Mouse (Mus musculus) heart, embryonic 11.5 days (tissue): ENCODE measurements around the gene Dnajb11. TPM values are rescaled to one million over a fixed set of nuclear protein-coding genes. Genes with fewer than 3 reads are reported as not detected.

ENCODE experiments used
- ATAC-seq: fragments of 200-750 bp; cut with Nextera tagmentation; replicated peaks from 2 replicates; pipeline ENCODE4 v1.8.0; 2017; ENCODE audit warnings: moderate library complexity; ENCODE audit not compliant: insufficient number of reproducible peaks, low FRiP score, low TSS enrichment
- H3K27ac ChIP-seq: fragments of 300-500 bp; sonication (generic); 2 replicates; pipeline ENCODE4 v1.5.1; 2014; ENCODE audit warnings: mild to moderate bottlenecking, low read depth, low read length
- H3K27me3 ChIP-seq: fragments of 300-500 bp; sonication (generic); 2 replicates; pipeline ENCODE4 v1.6.1; 2014; ENCODE audit warnings: mild to moderate bottlenecking, low read length, mixed read lengths; ENCODE audit not compliant: control insufficient read depth, insufficient read depth
- H3K36me3 ChIP-seq: fragments of 300-500 bp; sonication (generic); 2 replicates; pipeline ENCODE4 v1.6.1; 2014; ENCODE audit warnings: mild to moderate bottlenecking, low read length, moderate library complexity, mixed read lengths; ENCODE audit not compliant: control insufficient read depth, insufficient read depth
- H3K4me1 ChIP-seq: fragments of 300-500 bp; sonication (generic); 2 replicates; pipeline ENCODE4 v1.6.1; 2014; ENCODE audit warnings: low read length; ENCODE audit not compliant: control insufficient read depth, insufficient read depth
- H3K4me2 ChIP-seq: fragments of 300-500 bp; sonication (generic); 2 replicates; pipeline ENCODE4 v1.6.1; 2014; ENCODE audit warnings: mild to moderate bottlenecking, moderate library complexity
- H3K4me3 ChIP-seq: fragments of 300-500 bp; sonication (generic); 2 replicates; pipeline ENCODE4 v1.5.1; 2014; ENCODE audit warnings: low read depth, low read length
- H3K9ac ChIP-seq: fragments of 300-500 bp; sonication (generic); 2 replicates; pipeline ENCODE4 v1.6.1; 2014; ENCODE audit warnings: mild to moderate bottlenecking, low read depth, low read length, moderate library complexity
- H3K9me3 ChIP-seq: fragments of 300-500 bp; sonication (generic); replicated peaks from 2 replicates; pipeline ENCODE4 v1.6.1; 2016; ENCODE audit warnings: low read length; ENCODE audit not compliant: control insufficient read depth
- WGBS: fragments of 180-500 bp; shearing (Covaris S2); extraction: QIAGEN DNeasy Blood & Tissue Kit; methylation state at CpG from one replicate; pipeline ENCODE4 v1.1.7; 2014; ENCODE audit not compliant: insufficient replicate concordance; 5-methylcytosine and 5-hydroxymethylcytosine counted together
- polyA plus RNA-seq: library from polyadenylated mRNA; unstranded; fragments of >200 nt; fragmentation: Nextera tagmentation; extraction: Ambion mirVana; gene quantifications from 2 replicates; pipeline ENCODE4 v1.2.1, GENCODE M21; 2014

Dnajb11 gene
- polyA plus RNA-seq, 1 experiment from 2014 or later: 130 TPM

DNA sequence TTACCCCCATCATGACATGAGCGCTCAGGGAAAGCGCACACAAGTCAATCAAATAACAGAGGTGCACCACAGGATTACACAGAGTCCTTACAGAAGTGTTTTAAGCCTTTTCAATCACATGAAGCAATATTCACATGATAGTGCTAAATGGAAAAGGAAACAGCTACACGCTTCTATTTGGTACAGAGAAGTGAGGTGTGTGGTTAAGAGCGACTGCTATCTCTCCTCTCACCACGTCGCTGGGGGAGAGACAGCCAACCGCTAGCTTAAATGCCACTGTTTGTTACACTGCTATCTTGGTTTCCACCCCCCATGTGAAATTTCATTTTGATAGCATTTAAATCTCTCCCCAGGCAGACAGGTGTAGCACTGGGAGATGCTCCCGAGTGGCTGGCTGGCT lies 32.1 kb downstream of the Dnajb11 start:
- no peak for ATAC-seq
- WGBS: 76% methylated on average over 8 of the region's 8 CpGs
- no peaks in the 10 kb centered on the region for H3K27me3 ChIP-seq
- H3K36me3 ChIP-seq: no peaks in the 10 kb centered on the region
- H3K27ac ChIP-seq: no peak overlapping the region
- no peak overlapping the region for H3K4me3 ChIP-seq
- H3K4me1 ChIP-seq: no peaks in the 10 kb centered on the region
- H3K4me2 ChIP-seq: no peak overlapping the region
- H3K9ac ChIP-seq: no peak overlapping the region
- no peaks in the 10 kb centered on the region for H3K9me3 ChIP-seq

DNA sequence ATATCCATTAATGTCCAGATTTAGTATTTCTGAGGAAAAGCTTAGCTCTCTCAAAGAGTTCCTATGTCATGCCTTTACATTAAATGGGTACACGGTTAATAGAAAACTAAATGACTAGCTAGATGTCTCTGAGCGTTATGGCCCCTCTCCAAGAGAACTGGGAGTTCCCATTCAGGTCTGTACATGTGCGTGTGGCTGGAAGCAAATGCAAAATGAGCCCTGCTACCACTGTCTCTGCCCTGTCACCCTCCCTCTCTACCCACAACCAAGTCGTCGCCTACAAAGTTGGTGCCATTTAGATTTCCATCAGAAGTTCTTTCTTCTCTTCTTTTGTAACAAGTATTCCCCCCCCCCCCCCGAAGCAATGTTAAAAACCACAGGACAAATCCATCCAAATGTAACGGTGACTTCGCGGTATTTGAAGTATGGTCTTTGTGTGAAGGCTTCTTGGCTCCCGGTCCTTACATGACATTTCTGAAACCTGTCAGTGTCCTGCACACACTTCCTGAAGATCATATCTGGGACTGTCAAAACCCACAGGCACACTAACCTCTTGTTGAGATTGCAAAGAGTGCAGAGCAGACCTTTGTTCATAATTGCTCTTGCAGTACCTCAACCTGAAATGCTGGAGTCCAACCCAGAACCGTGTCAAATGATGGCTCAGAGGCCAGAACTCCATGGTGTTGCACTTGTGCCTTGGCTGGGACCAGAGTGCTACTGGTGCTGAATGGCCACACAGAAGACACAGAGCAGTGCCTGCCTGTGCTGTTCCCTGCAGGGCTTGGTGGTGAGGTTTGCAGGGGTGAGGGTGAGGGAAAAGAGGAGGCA lies 33.3 kb downstream of the Dnajb11 start, which contains the start of gene Ahsg:
Gene Ahsg, plus strand, starts transcription at position 595 of the 828 bp plus-strand sequence.
- WGBS: 81% methylated on average over 11 of the region's 11 CpGs
- no peak within 1 kb of the TSS for H3K9ac ChIP-seq
- no peak within 1 kb of the TSS for H3K4me3 ChIP-seq
- no peak for ATAC-seq
- no peaks in the 10 kb centered on the region for H3K27me3 ChIP-seq
- no peaks in the 10 kb centered on the region for H3K9me3 ChIP-seq
- no peaks in the 10 kb centered on the region for H3K4me1 ChIP-seq
- H3K36me3 ChIP-seq: no peaks in the 10 kb centered on the region
- no peak within 1 kb of the TSS for H3K27ac ChIP-seq
- H3K4me2 ChIP-seq: no peak within 1 kb of the TSS

DNA sequence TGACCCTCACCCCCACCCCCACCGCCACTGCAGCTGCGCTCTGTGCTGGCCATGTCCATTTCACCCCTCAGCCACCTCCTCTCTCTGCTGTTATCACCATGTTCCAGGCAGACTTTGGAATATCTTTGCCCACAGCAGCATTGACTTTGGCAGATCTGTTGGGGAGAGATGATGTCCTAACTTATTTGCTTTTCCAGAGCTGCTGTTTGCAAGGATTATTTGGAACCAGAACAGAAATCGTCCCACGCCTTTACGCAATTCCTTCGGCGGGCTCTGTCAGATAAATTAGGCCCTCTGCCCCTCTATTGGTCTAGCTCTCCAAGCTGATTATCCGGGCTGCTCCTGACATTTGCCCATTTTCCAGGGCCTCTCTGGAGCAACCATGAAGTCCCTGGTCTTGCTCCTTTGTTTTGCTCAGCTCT lies 34.1 kb downstream of the Dnajb11 start:
- WGBS: 69% methylated on average over 8 of the region's 8 CpGs
- Histone ChIP-seq H3K4me3 (no peak overlapping the region), H3K9me3 (no peaks in the 10 kb centered on the region), H3K4me1 (no peaks in the 10 kb centered on the region), H3K9ac (no peak overlapping the region), H3K4me2 (no peak overlapping the region), H3K27me3 (no peaks in the 10 kb centered on the region), H3K36me3 (no peaks in the 10 kb centered on the region), H3K27ac (no peak overlapping the region)
- ATAC-seq: no peak

DNA sequence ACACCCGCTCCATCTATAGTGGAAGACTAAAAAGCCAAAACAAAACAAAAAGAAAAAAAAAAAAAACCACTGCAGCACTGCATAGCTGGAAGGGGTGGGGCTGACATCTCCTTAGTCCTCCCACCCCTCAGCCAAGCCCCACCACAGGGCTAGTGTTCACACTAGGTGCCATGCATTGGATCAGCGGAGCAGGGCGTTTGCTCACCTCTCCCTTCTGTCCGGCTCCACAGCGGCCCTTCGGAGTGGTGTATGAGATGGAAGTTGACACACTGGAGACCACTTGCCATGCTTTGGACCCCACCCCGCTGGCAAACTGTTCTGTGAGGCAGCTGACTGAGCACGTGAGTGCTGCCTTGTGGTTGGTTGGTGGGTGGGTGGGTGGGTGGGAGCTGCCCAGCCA lies 36.5 kb downstream of the Dnajb11 start:
- Histone ChIP-seq H3K36me3 (no peaks in the 10 kb centered on the region), H3K9me3 (no peaks in the 10 kb centered on the region), H3K4me3 (no peak overlapping the region), H3K4me1 (no peaks in the 10 kb centered on the region), H3K27ac (no peak overlapping the region), H3K4me2 (no peak overlapping the region), H3K27me3 (no peaks in the 10 kb centered on the region), H3K9ac (no peak overlapping the region)
- WGBS: 56% methylated on average over 8 of the region's 8 CpGs
- ATAC-seq: no peak

DNA sequence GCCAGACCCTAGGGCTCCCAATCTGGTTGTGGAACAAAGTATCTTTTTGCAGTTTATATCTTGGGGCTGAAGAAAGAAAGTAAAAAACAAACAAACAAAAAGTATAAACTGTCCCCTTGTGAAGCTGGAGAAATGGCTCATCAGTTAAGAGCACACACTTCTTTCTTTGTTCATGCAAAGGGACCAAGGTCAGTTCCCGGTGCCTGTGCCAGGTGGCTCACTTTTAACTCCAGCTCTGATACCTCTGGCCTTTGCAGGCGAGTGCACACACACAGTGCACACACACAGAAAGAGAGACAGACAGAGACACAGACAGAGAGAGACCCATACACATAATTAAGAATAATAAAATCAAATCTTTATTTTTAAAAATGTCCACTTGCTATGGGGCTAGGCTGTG lies 39.0 kb downstream of the Dnajb11 start:
- H3K4me1 ChIP-seq: no peaks in the 10 kb centered on the region
- H3K27ac ChIP-seq: no peak overlapping the region
- no peaks in the 10 kb centered on the region for H3K9me3 ChIP-seq
- H3K9ac ChIP-seq: no peak overlapping the region
- no peak overlapping the region for H3K4me2 ChIP-seq
- WGBS: 75% methylated on average over 2 of the region's 2 CpGs
- no peak overlapping the region for H3K4me3 ChIP-seq
- H3K36me3 ChIP-seq: no peaks in the 10 kb centered on the region
- no peak for ATAC-seq
- no peaks in the 10 kb centered on the region for H3K27me3 ChIP-seq

DNA sequence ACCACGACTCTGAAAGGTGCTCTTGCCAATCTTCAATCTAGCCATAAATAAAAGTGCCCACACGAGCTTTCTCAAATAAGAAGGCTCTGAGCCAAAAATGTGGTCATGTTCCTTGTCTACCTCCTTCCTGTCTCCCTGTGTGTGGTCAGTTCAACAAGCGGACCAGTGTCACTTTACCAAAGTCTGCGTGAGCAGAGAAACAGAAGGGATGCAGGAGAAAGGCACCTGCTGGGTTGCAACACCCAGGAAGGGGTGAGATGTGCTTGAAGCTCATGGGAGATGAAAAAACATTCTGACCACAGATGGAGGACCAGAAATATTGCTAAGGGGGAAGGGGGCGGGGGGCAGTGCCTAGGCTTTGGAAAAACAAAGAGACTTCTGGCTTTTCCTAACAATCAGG lies 41.7 kb downstream of the Dnajb11 start:
- WGBS: 63% methylated on average over 5 of the region's 5 CpGs

DNA sequence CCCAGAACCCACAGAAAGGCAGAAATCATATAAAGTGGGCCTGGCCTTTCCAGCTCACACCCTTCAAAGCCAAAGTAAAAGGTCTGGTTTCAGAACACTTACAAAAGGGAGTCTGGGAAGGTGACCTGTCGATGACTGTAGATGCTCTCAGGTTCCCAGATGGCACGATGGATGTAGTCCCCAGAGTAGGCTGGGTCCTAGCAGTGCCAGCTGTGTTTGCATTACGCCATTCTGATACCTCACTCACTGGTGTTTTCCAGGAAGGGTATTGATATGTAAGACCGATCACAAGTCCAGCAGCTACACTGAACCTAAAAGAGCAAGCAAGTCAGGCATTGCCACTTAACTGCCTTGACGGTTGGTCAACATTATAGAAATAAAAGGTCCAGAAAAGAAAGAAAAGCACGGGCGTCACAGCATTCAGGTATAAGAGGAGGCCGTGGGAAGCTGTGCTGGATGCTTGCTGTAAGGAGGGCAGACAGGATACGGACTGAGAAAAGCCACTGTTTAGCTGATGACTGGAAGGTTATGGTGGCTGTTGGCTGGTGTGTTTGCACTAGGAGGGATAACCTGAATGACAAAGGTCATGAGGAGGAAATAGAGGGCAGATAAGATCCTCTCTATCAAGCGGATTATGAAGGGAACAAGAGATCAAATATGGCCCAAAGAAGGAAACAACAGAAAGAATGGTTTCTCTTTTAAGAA lies 42.4 kb downstream of the Dnajb11 start:
- Histone ChIP-seq H3K9ac (no peak overlapping the region), H3K4me3 (no peak overlapping the region), H3K27me3 (no peaks in the 10 kb centered on the region), H3K36me3 (no peaks in the 10 kb centered on the region), H3K27ac (no peak overlapping the region), H3K4me2 (no peak overlapping the region), H3K4me1 (no peaks in the 10 kb centered on the region), H3K9me3 (no peaks in the 10 kb centered on the region)
- WGBS: 75% methylated on average over 10 of the region's 10 CpGs
- ATAC-seq: no peak

More for the DNA sequence above, 41.7 kb downstream of the Dnajb11 start:
- no peaks in the 10 kb centered on the region for H3K9me3 ChIP-seq
- H3K4me2 ChIP-seq: no peak overlapping the region
- no peaks in the 10 kb centered on the region for H3K4me1 ChIP-seq
- no peak overlapping the region for H3K9ac ChIP-seq
- no peaks in the 10 kb centered on the region for H3K27me3 ChIP-seq
- H3K27ac ChIP-seq: no peak overlapping the region
- H3K36me3 ChIP-seq: no peaks in the 10 kb centered on the region
- no peak overlapping the region for H3K4me3 ChIP-seq
- no peak for ATAC-seq

DNA sequence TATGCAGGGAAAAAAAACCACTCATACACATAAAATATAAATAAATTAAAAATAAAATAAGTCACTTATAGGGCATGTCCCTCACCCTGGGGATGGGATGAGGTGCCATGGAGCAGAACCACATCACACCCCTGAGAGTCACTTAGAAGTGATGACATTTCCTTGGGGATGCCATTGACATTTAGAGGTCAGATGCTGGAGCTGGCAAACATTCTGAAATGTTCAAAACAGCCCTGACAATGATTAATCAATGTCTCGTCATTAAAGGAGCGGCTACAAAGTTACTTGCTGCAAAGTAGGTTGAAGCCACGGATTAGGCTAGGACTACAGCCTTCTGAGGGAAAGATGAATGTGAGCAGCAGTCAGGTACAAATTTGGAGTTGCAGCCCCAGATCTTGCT lies 43.7 kb downstream of the Dnajb11 start:
- ATAC-seq: no peak
- 68% methylated on average over 3 of the region's 3 CpGs for WGBS
- H3K4me2 ChIP-seq: no peak overlapping the region
- no peaks in the 10 kb centered on the region for H3K27me3 ChIP-seq
- no peaks in the 10 kb centered on the region for H3K4me1 ChIP-seq
- no peak overlapping the region for H3K27ac ChIP-seq
- H3K36me3 ChIP-seq: no peaks in the 10 kb centered on the region
- H3K9ac ChIP-seq: no peak overlapping the region
- H3K4me3 ChIP-seq: no peak overlapping the region
- H3K9me3 ChIP-seq: no peaks in the 10 kb centered on the region
